Mouse (Mus musculus) neural tube, embryonic 11.5 days (tissue): ENCODE results near the gene Hoxd9. TPM values are rescaled to one million over a fixed set of nuclear protein-coding genes. Genes with fewer than 3 reads are reported as not detected.

Experiments used
- ATAC-seq: fragments of 200-750 bp; cut with Nextera tagmentation; 2 replicates; pipeline ENCODE4 v1.8.0; 2017; ENCODE audit warnings: moderate number of reproducible peaks, mild to moderate bottlenecking, moderate TSS enrichment, moderate library complexity; ENCODE audit not compliant: insufficient read depth, low FRiP score, low TSS enrichment
- DNase-seq: peaks from one replicate; pipeline ENCODE4 v3.0.0-alpha.2; 2015; ENCODE audit warnings: low spot score
- H3K27ac ChIP-seq: fragments of 300-500 bp; sonication (generic); 2 replicates; pipeline ENCODE4 v1.5.1; 2014; ENCODE audit warnings: low read depth, mild to moderate bottlenecking, low read length
- H3K27me3 ChIP-seq: fragments of 300-500 bp; sonication (generic); 2 replicates; pipeline ENCODE4 v1.6.1; 2014; ENCODE audit warnings: mild to moderate bottlenecking, low read length, mixed read lengths; ENCODE audit not compliant: control insufficient read depth, insufficient read depth
- H3K36me3 ChIP-seq: fragments of 300-500 bp; sonication (generic); 2 replicates; pipeline ENCODE4 v1.6.1; 2014; ENCODE audit warnings: mild to moderate bottlenecking, low read length, moderate library complexity, mixed read lengths; ENCODE audit not compliant: control insufficient read depth, insufficient read depth
- H3K4me1 ChIP-seq: fragments of 300-500 bp; sonication (generic); 2 replicates; pipeline ENCODE4 v1.6.1; 2014; ENCODE audit warnings: low read length, mixed read lengths; ENCODE audit not compliant: control insufficient read depth, insufficient read depth
- H3K4me2 ChIP-seq: fragments of 300-500 bp; sonication (generic); 2 replicates; pipeline ENCODE4 v1.6.1; 2014; ENCODE audit warnings: low read depth, mild to moderate bottlenecking, moderate library complexity
- H3K4me3 ChIP-seq: fragments of 300-500 bp; sonication (generic); 2 replicates; pipeline ENCODE4 v1.5.1; 2014; ENCODE audit warnings: low read depth, low read length
- H3K9ac ChIP-seq: fragments of 300-500 bp; sonication (generic); 2 replicates; pipeline ENCODE4 v1.6.1; 2014; ENCODE audit warnings: mild to moderate bottlenecking, low read length
- H3K9me3 ChIP-seq: fragments of 300-500 bp; sonication (generic); 2 replicates; pipeline ENCODE4 v1.6.1; 2016; ENCODE audit warnings: low read length; ENCODE audit not compliant: control insufficient read depth
- WGBS: fragments of 180-500 bp; shearing (Covaris S2); extraction: QIAGEN DNeasy Blood & Tissue Kit; methylation state at CpG from one replicate; pipeline ENCODE4 v1.1.7; 2014; 5-methylcytosine and 5-hydroxymethylcytosine counted together
- polyA plus RNA-seq: library from polyadenylated mRNA; unstranded; fragments of >200 nt; fragmentation: Nextera tagmentation; extraction: Ambion mirVana; gene quantifications from 2 replicates; pipeline ENCODE4 v1.2.1, GENCODE M21; 2014

Hoxd9 gene
- polyA plus RNA-seq, 1 experiment from 2014 or later, result 14.3 TPM

GRCm38 (mm10) chr2:74703720-74704392 lies 6.3 kb downstream of the Hoxd9 start:
- H3K9ac ChIP-seq, result peak overlapping the region; percentile 99
- H3K4me1 ChIP-seq, result peaks cover 14% of the 10 kb centered on the region
- H3K27me3 ChIP-seq, result peaks cover 44% of the 10 kb centered on the region
- peak overlapping the region; percentile 100 for H3K27ac ChIP-seq
- DNase-seq (peak; percentile 50), ATAC-seq (peak; percentile 8; the same call in 1 of the 2 replicates)
- 2% methylated on average over 26 of the region's 26 CpGs for WGBS
- no peaks in the 10 kb centered on the region for H3K36me3 ChIP-seq
- H3K4me2 ChIP-seq, result peak overlapping the region; percentile 85
- peak overlapping the region; percentile 83 for H3K4me3 ChIP-seq
- no peaks in the 10 kb centered on the region for H3K9me3 ChIP-seq

GRCm38 (mm10) chr2:74704393-74704998 lies 7.0 kb downstream of the Hoxd9 start, which contains the start of gene Hoxd8:
Gene Hoxd8 (plus strand): TSS chr2:74704615.
- Histone ChIP-seq H3K4me1 (peaks cover 20% of the 10 kb centered on the region), H3K9me3 (no peaks in the 10 kb centered on the region), H3K27ac (peak within 1 kb of the TSS; percentile 100), H3K4me2 (peak within 1 kb of the TSS; percentile 85), H3K4me3 (peak within 1 kb of the TSS; percentile 83), H3K27me3 (peaks cover 38% of the 10 kb centered on the region), H3K9ac (peak within 1 kb of the TSS; percentile 99), H3K36me3 (no peaks in the 10 kb centered on the region)
- under 1% methylated on average over 43 of the region's 52 CpGs for WGBS
- ATAC-seq, result peak; percentile 42
- peak; percentile 87 for DNase-seq

DNA sequence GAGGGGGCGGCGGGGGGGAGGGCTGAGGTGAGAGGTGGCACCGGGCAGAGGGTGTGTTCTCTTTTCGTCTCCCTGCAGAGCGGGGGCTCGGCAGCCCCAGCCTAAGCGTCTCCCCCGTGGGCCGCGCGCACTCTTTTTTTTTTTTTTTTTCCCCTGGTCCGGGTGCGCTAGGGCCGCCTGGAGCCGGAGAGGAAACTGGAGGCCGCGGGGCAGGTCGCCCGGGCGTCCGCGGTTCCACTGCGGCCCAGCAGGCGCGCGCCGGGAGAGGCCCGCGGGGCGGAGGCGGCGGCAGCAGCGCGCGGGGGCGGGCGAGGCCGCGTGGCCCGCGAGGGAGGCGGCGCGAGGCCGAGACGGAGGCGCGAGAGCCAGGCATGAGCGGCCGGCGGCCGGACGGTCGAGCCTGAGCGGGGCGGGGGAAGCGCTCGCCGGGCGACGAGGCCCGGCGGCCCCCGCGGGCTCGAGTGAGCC lies 7.5 kb downstream of the Hoxd9 start:
- H3K9ac ChIP-seq, result peak overlapping the region; percentile 99
- peak; percentile 33 for ATAC-seq
- H3K4me2 ChIP-seq, result peak overlapping the region; percentile 85

DNA sequence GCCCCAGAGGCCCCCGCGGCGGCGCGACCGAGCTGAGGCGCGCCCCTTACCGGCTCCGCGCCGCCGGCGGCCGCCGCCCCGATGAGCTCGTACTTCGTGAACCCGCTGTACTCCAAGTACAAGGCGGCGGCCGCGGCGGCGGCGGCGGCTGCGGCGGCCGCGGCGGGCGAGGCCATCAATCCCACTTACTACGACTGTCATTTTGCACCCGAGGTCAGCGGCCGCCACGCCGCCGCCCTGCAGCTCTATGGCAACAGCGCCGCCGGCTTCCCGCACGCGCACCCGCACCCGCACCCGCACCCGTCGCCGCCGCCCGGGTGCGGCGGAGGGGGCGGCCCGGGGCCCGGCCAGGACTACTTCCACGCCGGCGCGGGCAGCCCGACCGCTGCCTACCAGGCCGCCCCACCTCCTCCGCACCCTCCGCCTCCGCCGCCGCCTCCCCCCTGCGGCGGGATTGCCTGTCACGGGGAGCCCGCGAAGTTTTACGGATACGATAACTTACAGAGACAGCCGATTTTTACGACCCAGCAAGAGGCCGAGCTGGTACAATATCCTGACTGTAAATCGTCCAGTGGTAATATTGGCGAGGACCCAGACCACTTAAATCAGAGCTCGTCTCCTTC lies 8.1 kb downstream of the Hoxd9 start:
- H3K36me3 ChIP-seq, result no peaks in the 10 kb centered on the region
- no peaks in the 10 kb centered on the region for H3K9me3 ChIP-seq
- peaks cover 20% of the 10 kb centered on the region for H3K4me1 ChIP-seq
- peak overlapping the region; percentile 85 for H3K4me2 ChIP-seq
- peak; percentile 81 for DNase-seq
- peak overlapping the region; percentile 83 for H3K4me3 ChIP-seq
- H3K27ac ChIP-seq, result peak overlapping the region; percentile 100
- peak overlapping the region; percentile 99 for H3K9ac ChIP-seq
- ATAC-seq, result peak; percentile 69
- WGBS, result under 1% methylated on average over 55 of the region's 85 CpGs
- H3K27me3 ChIP-seq, result peaks cover 28% of the 10 kb centered on the region

More for the DNA sequence above, 7.5 kb downstream of the Hoxd9 start:
- H3K4me1 ChIP-seq, result peaks cover 17% of the 10 kb centered on the region
- H3K9me3 ChIP-seq, result no peaks in the 10 kb centered on the region
- H3K36me3 ChIP-seq, result no peaks in the 10 kb centered on the region
- DNase-seq, result peak; percentile 57
- 0% methylated on average over 31 of the region's 66 CpGs for WGBS
- peaks cover 34% of the 10 kb centered on the region for H3K27me3 ChIP-seq
- H3K4me3 ChIP-seq, result peak overlapping the region; percentile 83
- H3K27ac ChIP-seq, result peak overlapping the region; percentile 100

DNA sequence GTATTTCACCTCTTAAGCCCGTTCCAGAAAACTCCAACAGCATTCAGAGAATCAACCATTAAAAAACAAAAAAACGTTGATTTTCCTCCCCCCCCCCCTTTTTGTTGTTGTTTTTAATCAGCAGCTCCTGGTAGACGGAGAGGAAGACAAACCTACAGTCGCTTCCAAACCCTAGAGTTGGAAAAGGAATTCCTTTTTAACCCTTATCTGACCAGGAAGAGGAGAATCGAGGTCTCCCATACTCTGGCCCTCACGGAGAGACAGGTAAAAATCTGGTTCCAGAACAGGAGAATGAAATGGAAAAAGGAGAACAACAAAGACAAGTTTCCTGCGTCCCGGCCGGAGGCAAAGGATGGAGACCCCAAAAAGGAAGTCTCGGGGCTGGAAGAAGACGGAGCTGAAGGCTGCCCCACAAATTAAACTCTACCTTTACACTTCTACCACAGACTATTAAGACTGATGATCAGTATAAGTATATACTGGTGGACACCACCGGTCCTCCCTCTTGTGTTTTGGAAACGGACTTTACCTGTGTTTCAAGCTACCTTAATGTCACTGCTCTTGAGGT lies 8.9 kb downstream of the Hoxd9 start:
- Histone ChIP-seq H3K36me3 (no peaks in the 10 kb centered on the region), H3K4me2 (peak overlapping the region; percentile 85), H3K9ac (peak overlapping the region; percentile 99), H3K27me3 (peaks cover 20% of the 10 kb centered on the region), H3K4me1 (peaks cover 24% of the 10 kb centered on the region), H3K9me3 (no peaks in the 10 kb centered on the region), H3K4me3 (peak overlapping the region; percentile 83), H3K27ac (peak overlapping the region; percentile 100)
- no peak for ATAC-seq
- DNase-seq, result peak; percentile 22
- WGBS, result 1% methylated on average over 13 of the region's 13 CpGs

GRCm38 (mm10) chr2:74707599-74707998 lies 10.1 kb downstream of the Hoxd9 start:
- peak overlapping the region; percentile 85 for H3K4me2 ChIP-seq
- DNase-seq (no peak), ATAC-seq (no peak)
- peaks cover 24% of the 10 kb centered on the region for H3K4me1 ChIP-seq
- 8% methylated on average over 7 of the region's 7 CpGs for WGBS
- peak overlapping the region; percentile 69 for H3K9ac ChIP-seq
- H3K36me3 ChIP-seq, result no peaks in the 10 kb centered on the region
- H3K27ac ChIP-seq, result peak overlapping the region; percentile 58; the same call in 1 of the 2 replicates
- H3K27me3 ChIP-seq, result peaks cover 20% of the 10 kb centered on the region
- peak overlapping the region; percentile 83 for H3K4me3 ChIP-seq
- H3K9me3 ChIP-seq, result no peaks in the 10 kb centered on the region

GRCm38 (mm10) chr2:74708676-74709075 lies 11.1 kb downstream of the Hoxd9 start:
- 15% methylated on average over 4 of the region's 4 CpGs for WGBS
- Histone ChIP-seq H3K4me2 (peak overlapping the region; percentile 85), H3K27me3 (peaks cover 17% of the 10 kb centered on the region), H3K36me3 (no peaks in the 10 kb centered on the region), H3K27ac (peak overlapping the region; percentile 35), H3K9ac (peak overlapping the region; percentile 44), H3K4me1 (peaks cover 24% of the 10 kb centered on the region), H3K9me3 (no peaks in the 10 kb centered on the region), H3K4me3 (peak overlapping the region; percentile 19)
- DNase-seq, result peak; percentile 24
- no peak for ATAC-seq
